Mouse (Mus musculus): ENCODE results near the gene Stx2.
"Not testable (repeated sequence)": the region's sequence is repeated elsewhere in the genome, so short reads cannot be mapped to it uniquely, and the experiment has no call there.

GRCm38 (mm10) chr5:128954371-128954770 lies 54.0 kb downstream of the Stx2 start:
- not testable (repeated sequence) for TF ChIP-seq POLR2A (IDR thresholded peaks at IDR 0.05; ENCODE audit: low read depth, low read length); CTCF (IDR thresholded peaks at IDR 0.05; ENCODE audit: extremely low read depth, insufficient read length, insufficient replicate concordance, low read depth, low read length)
